Mouse (Mus musculus) liver, embryonic 13.5 days (tissue): Measurements from ENCODE around the gene Hmgb4. TPM values are rescaled to one million over a fixed set of nuclear protein-coding genes. Genes with fewer than 3 reads are reported as not detected.

Experiments used
- ATAC-seq: fragments of 200-750 bp; cut with Nextera tagmentation; 2 replicates; pipeline ENCODE4 v1.8.0; 2017; ENCODE audit warnings: low read depth, mild to moderate bottlenecking, moderate number of reproducible peaks, moderate library complexity
- DNase-seq: peaks from one replicate; pipeline ENCODE4 v3.0.0; 2022
- H3K27ac ChIP-seq: fragments of 300-500 bp; sonication (generic); 2 replicates; pipeline ENCODE4 v1.5.1; 2015; ENCODE audit warnings: moderate library complexity, mild to moderate bottlenecking, inconsistent platforms
- H3K27me3 ChIP-seq: fragments of 300-500 bp; sonication (generic); 2 replicates; pipeline ENCODE4 v1.6.1; 2015; ENCODE audit warnings: mild to moderate bottlenecking, inconsistent platforms
- H3K36me3 ChIP-seq: fragments of 300-500 bp; sonication (generic); 2 replicates; pipeline ENCODE4 v1.6.1; 2015; ENCODE audit warnings: mild to moderate bottlenecking, inconsistent platforms
- H3K4me1 ChIP-seq: fragments of 300-500 bp; sonication (generic); replicated peaks from 2 replicates; pipeline ENCODE4 v1.6.1; 2015; ENCODE audit warnings: inconsistent platforms
- H3K4me2 ChIP-seq: fragments of 300-500 bp; sonication (generic); 2 replicates; pipeline ENCODE4 v1.6.1; 2015; ENCODE audit warnings: inconsistent platforms, mild to moderate bottlenecking, moderate library complexity
- H3K4me3 ChIP-seq: fragments of 300-500 bp; sonication (generic); replicated peaks from 2 replicates; pipeline ENCODE4 v1.5.1; 2015; ENCODE audit warnings: mild to moderate bottlenecking, inconsistent platforms
- H3K9ac ChIP-seq: fragments of 300-500 bp; sonication (generic); 2 replicates; pipeline ENCODE4 v1.6.1; 2015; ENCODE audit warnings: mild to moderate bottlenecking, inconsistent platforms
- H3K9me3 ChIP-seq: fragments of 300-500 bp; sonication (generic); replicated peaks from 2 replicates; pipeline ENCODE4 v1.6.1; 2016; ENCODE audit warnings: inconsistent platforms
- WGBS: fragments of 180-500 bp; shearing (Covaris S2); methylation state at CpG from one replicate; pipeline ENCODE4 v1.1.7; 2015; ENCODE audit not compliant: insufficient replicate concordance; 5-methylcytosine and 5-hydroxymethylcytosine counted together
- polyA plus RNA-seq: library from polyadenylated mRNA; unstranded; fragments of >200 nt; fragmentation: Nextera tagmentation; extraction: Ambion mirVana; gene quantifications from 2 replicates; pipeline ENCODE4 v1.2.1, GENCODE M21; 2015

Gene Hmgb4
- polyA plus RNA-seq, 1 experiment from 2014 or later, result not detected

- WGBS, result 62% methylated on average over 13 of the region's 13 CpGs
- no peaks in the 10 kb centered on the region for H3K36me3 ChIP-seq
- no peak overlapping the region for H3K4me3 ChIP-seq
- ATAC-seq (no peak), DNase-seq (no peak)
- no peak overlapping the region for H3K9ac ChIP-seq
- H3K9me3 ChIP-seq, result 0 out of 2 replicates have a peak, but pooled peaks cover 16% of the 10 kb centered on the region
- no peaks in the 10 kb centered on the region for H3K4me1 ChIP-seq
- no peak overlapping the region for H3K4me2 ChIP-seq
- H3K27me3 ChIP-seq, result no peaks in the 10 kb centered on the region
- H3K27ac ChIP-seq, result no peak overlapping the region
Observed at GRCm38 (mm10) chr4:128217991-128218595, 42.7 kb downstream of the Hmgb4 start.
